Mouse (Mus musculus) limb, embryonic 13.5 days (tissue): Measurements from ENCODE around the gene 3110001I22Rik. TPM values are rescaled to one million over a fixed set of nuclear protein-coding genes. Genes with fewer than 3 reads are reported as not detected.

Source experiments
- polyA plus RNA-seq: library from polyadenylated mRNA; unstranded; fragments of >200 nt; fragmentation: Nextera tagmentation; extraction: Ambion mirVana; gene quantifications from 2 replicates; pipeline ENCODE4 v1.2.1, GENCODE M21; 2015

Gene 3110001I22Rik
- polyA plus RNA-seq, 1 experiment from 2014 or later = 7.6 TPM

Other genes starting within 250 kb of the 3110001I22Rik start
- gene Parn, start 3.8 kb upstream of the 3110001I22Rik start, polyA plus RNA-seq = 39.6 and 40.8 TPM in 2 replicates
- 52.1 and 56.6 TPM in 2 replicates for gene Bfar, start 71 bp upstream of the 3110001I22Rik start, polyA plus RNA-seq
- gene Pla2g10, start 59.1 kb downstream of the 3110001I22Rik start, polyA plus RNA-seq = 0.31 TPM in 1 of 2 replicates, not detected in the other
- gene Rrn3, start 108.8 kb downstream of the 3110001I22Rik start, polyA plus RNA-seq = 66.3 and 67.1 TPM in 2 replicates
- gene Ntan1, start 146.9 kb downstream of the 3110001I22Rik start, polyA plus RNA-seq = 204 and 208 TPM in 2 replicates
- gene Pdxdc1, start 231.2 kb downstream of the 3110001I22Rik start, polyA plus RNA-seq = 110 and 111 TPM in 2 replicates
- gene Mpv17l, start 231.2 kb downstream of the 3110001I22Rik start, polyA plus RNA-seq = 3.4 and 5.2 TPM in 2 replicates